Mouse (Mus musculus): ENCODE data around the gene Dtx2. TPM values are rescaled to one million over a fixed set of nuclear protein-coding genes. Genes with fewer than 3 reads are reported as not detected.

Gene Dtx2
- total and polyA plus RNA-seq, 3 experiments = 16.0 to 43.7 (median 20.4) TPM

- H3K9me3 ChIP-seq (replicated peaks; ENCODE audit: low read length) = no peaks in the 10 kb centered on the region
- in situ Hi-C loops (cut with MboI; ENCODE audit: low pct_ligation_motif_present, low pct_unique_long_range_greater_than_20kb, low sequenced_read_pairs) (no loop called here), dilution Hi-C loops (cut with MboI; ENCODE audit: extremely low pct_ligation_motif_present, extremely low pct_unique_long_range_greater_than_20kb, low sequenced_read_pairs) (no loop called here)
- no peak overlapping the region for H3K9ac ChIP-seq (ENCODE audit: insufficient read depth, low read depth)
- no peak for DNase-seq (ENCODE audit: extremely low read depth)
- no peak overlapping the region for H3K4me2 ChIP-seq (ENCODE audit: insufficient read depth, low read depth, poor library complexity, severe bottlenecking)
- peaks cover 3% of the 10 kb centered on the region for H3K27me3 ChIP-seq (replicated peaks)
- TF ChIP-seq CHD1 (IDR thresholded peaks at IDR 0.05; ENCODE audit: low read depth, low read length) (no peak), SIN3A (IDR thresholded peaks at IDR 0.05; ENCODE audit: low read length) (no peak), MYC (IDR thresholded peaks at IDR 0.05; ENCODE audit: low read depth, low read length) (no peak), MAFK (IDR thresholded peaks at IDR 0.05; ENCODE audit: insufficient replicate concordance, low read length) (no peak), GABPA (IDR thresholded peaks at IDR 0.05; ENCODE audit: insufficient replicate concordance, low read depth, low read length) (no peak), USF1 (IDR thresholded peaks at IDR 0.05; ENCODE audit: low read depth, low read length) (no peak), E2F4 (IDR thresholded peaks at IDR 0.05; ENCODE audit: insufficient replicate concordance, low read depth, low read length) (no peak)
- H3K27ac ChIP-seq (ENCODE audit: insufficient read depth, low read depth) = no peak overlapping the region
- H3K79me2 ChIP-seq (replicated peaks; ENCODE audit: control insufficient read depth, extremely low read depth, insufficient read depth, poor library complexity, severe bottlenecking) = no peaks in the 10 kb centered on the region
- H3K4me3 ChIP-seq (replicated peaks in 1 of 3; ENCODE audit: low read depth in 2 of 3, low read length in 2 of 3, poor library complexity in 1 of 3) = no peak overlapping the region
- peaks cover 0 to 4% of the 10 kb centered on the region in 2 experiments; a peak in 2 of 4 replicates for H3K4me1 ChIP-seq (ENCODE audit: control insufficient read depth in 1 of 2, insufficient read depth in 2 of 2)
- H3K36me3 ChIP-seq (replicated peaks in 1 of 2; ENCODE audit: control insufficient read depth in 1 of 2, insufficient read depth in 1 of 2, low read length in 1 of 2) = no peaks in the 10 kb centered on the region
These were observed 15.2 kb upstream of the Dtx2 start for GRCm38 (mm10) chr5:135979381-135979780.

DNA sequence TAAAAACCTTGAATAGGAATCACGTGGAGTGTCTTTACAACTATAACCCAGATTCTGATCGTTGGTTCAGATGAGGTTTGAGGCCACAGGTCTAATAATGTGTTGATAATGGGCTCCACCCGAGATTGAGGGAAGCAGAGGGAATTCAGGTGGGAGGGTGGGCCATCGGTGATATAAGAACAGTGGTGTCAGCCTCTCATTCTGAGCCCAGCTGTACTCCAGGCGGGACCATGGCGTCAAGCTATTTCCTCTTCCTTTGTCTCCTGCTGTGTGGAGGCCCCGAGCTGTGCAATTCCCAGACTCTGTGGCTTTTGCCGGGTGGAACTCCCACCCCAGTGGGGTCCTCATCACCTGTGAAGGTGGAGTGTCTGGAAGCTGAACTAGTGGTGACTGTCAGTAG, 14.7 kb upstream of the Dtx2 start, which contains the start of gene Zp3:
Zp3 (plus strand) TSS at position 196 of the 400 bp plus-strand sequence.
- in situ Hi-C loops (cut with MboI; ENCODE audit: low pct_ligation_motif_present, low pct_unique_long_range_greater_than_20kb, low sequenced_read_pairs) = loop anchor here (5.0 to 10.0 kb wide), 2 partner anchors 77 to 195 kb away; partner anchors contain the start of gene Orai2
- H3K27ac ChIP-seq (ENCODE audit: insufficient read depth, low read depth) = no peak within 1 kb of the TSS
- TF ChIP-seq E2F4 (IDR thresholded peaks at IDR 0.05; ENCODE audit: insufficient replicate concordance, low read depth, low read length) (no peak), ELF1 (IDR thresholded peaks at IDR 0.05; ENCODE audit: low read depth, low read length) (no peak), CHD1 (IDR thresholded peaks at IDR 0.05; ENCODE audit: low read depth, low read length) (no peak), CHD2 (IDR thresholded peaks at IDR 0.05; ENCODE audit: low read length) (no peak), HCFC1 (IDR thresholded peaks at IDR 0.05; ENCODE audit: low read depth, low read length) (no peak), TCF12 (IDR thresholded peaks at IDR 0.05; ENCODE audit: low read depth, low read length) (no peak), UBTF (IDR thresholded peaks at IDR 0.05; ENCODE audit: low read depth, low read length) (no peak), BHLHE40 (IDR thresholded peaks at IDR 0.05; ENCODE audit: low read depth, low read length) (no peak), POLR2AphosphoS2 (IDR thresholded peaks at IDR 0.05; ENCODE audit: low read depth, low read length) (no peak), ETS1 (conservative IDR thresholded peaks at IDR 0.05; ENCODE audit: low read depth, low read length) (no peak), NELFE (IDR thresholded peaks at IDR 0.05; ENCODE audit: low read depth, low read length) (no peak), CTCF (conservative IDR thresholded peaks at IDR 0.05 in 1 of 2, IDR thresholded peaks at IDR 0.05 in 1 of 2; ENCODE audit: low read depth in 2 of 2, low read length in 2 of 2) (no peak)
- H3K79me2 ChIP-seq (replicated peaks; ENCODE audit: control insufficient read depth, extremely low read depth, insufficient read depth, poor library complexity, severe bottlenecking) = no peaks in the 10 kb centered on the region
- dilution Hi-C loops (cut with MboI; ENCODE audit: extremely low pct_ligation_motif_present, extremely low pct_unique_long_range_greater_than_20kb, low sequenced_read_pairs) = no loop called here
- no peak within 1 kb of the TSS for H3K9ac ChIP-seq (ENCODE audit: insufficient read depth, low read depth)
- H3K4me3 ChIP-seq (replicated peaks in 1 of 3; ENCODE audit: low read depth in 2 of 3, low read length in 2 of 3, poor library complexity in 1 of 3) = no peak within 1 kb of the TSS
- H3K9me3 ChIP-seq (replicated peaks; ENCODE audit: low read length) = no peaks in the 10 kb centered on the region
- peaks cover 0 to 4% of the 10 kb centered on the region in 2 experiments; a peak in 2 of 4 replicates for H3K4me1 ChIP-seq (ENCODE audit: control insufficient read depth in 1 of 2, insufficient read depth in 2 of 2)
- peaks cover 3% of the 10 kb centered on the region for H3K27me3 ChIP-seq (replicated peaks)
- no peaks in the 10 kb centered on the region for H3K36me3 ChIP-seq (replicated peaks in 1 of 2; ENCODE audit: control insufficient read depth in 1 of 2, insufficient read depth in 1 of 2, low read length in 1 of 2)
- H3K4me2 ChIP-seq (ENCODE audit: insufficient read depth, low read depth, poor library complexity, severe bottlenecking) = no peak within 1 kb of the TSS
- no peak for DNase-seq (ENCODE audit: extremely low read depth)

All from CH12.LX (cell line).